Mouse (Mus musculus) adrenal gland, adult 8-10 months (tissue): Measurements from ENCODE around the gene Gnao1. TPM values are rescaled to one million over a fixed set of nuclear protein-coding genes. Genes with fewer than 3 reads are reported as not detected.

ENCODE experiments used
- DNase-seq: peaks from one replicate; pipeline ENCODE4 v3.0.0; 2022
- total RNA-seq, 4 experiments: library from RNA; stranded (reverse); gene quantifications; 2 replicates each; pipeline ENCODE4 v1.2.4; 2022

The Gnao1 gene
- total RNA-seq, 4 experiments from 2014 or later: 29.7 to 54.8 (median 40.0) TPM

DNA sequence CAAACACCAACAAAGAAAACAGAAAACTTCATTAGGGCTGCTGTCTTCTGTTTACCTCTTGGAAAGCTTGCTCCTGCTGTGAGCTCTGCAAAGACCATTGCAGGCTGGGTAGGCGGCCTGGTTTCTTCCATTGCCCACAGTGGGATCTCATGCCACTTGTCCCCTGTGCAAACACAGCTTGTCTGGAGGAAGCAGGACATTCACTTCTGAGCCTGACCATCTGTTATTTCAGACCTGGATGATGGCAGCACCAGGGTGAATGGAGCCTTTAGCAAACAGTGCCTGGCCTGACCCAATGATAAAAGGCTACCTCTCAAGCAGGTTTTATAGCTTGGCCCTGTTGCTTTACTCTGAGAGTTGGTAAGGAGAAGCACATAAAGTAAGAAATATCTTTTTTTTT lies 35.4 kb downstream of the Gnao1 start:
- no peak for DNase-seq

GRCm38 (mm10) chr8:93852087-93852645 lies 42.4 kb downstream of the Gnao1 start:
- no peak for DNase-seq

DNA sequence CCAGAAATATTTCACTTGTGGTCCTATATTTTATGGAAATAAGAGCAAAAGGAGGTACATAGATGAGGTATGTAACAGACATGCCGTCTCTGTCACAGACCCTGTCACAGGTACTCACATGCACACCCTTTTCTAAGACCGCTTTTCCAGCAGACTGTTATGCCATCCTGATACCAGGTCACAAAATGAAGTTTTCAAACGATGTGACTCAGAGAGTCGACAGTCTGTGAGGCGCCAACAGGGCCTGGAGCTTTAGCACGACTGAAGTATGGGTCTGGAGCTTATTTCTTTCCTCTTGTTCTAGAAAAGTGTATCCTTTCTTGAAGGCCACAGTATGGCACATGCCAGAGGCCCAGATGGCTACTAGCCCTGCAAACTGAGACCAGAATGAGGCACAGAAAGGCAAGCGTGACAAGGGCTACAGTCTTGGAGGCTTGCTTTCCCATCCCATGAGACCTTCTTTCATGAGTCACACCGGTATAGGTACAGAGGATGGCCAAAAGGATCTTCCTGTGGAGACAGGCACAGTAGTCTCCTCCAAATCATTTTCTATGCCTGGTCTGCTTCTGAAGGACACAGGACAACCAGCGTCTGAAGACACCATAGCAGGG lies 43.2 kb downstream of the Gnao1 start:
- no peak for DNase-seq

DNA sequence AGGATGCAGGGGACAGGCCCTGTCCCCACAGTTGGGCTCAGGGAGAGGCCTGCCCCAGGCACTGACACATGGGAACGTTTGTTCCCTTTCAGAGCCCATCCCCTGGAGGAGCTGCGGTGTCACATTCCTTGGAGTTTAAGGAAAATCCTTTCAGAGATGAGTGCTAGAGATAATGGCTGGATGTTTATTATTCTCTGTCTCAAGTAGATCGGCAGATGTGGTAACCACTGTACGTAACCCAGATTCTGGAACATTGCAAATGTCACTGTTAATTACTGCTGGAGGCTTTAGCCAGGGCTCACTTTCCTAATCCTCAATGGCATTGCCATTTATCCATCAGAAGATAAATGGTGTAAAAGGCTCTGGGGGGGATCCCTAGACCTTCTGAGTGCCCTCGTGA lies 44.9 kb downstream of the Gnao1 start:
- DNase-seq: no peak

DNA sequence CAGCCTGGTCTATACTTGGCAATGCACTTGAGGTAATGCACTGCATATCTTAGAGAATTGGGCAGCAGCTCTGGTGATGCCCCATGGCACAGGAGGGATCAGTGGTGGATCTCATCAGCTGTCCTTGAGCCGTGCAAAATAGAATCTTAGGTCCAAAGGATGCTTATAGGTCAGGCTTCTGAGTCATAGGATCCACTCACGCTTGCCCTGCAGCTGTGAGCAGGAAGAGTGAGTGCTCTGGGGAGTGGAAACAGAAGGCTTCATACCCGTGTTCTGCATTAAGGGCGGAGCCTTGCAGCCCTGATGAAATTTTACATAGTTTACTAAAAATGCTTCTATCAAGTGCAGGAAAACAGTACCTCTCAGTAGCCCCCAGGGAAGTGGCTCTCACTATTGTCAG lies 45.5 kb downstream of the Gnao1 start:
- no peak for DNase-seq

GRCm38 (mm10) chr8:93857144-93857543 lies 47.4 kb downstream of the Gnao1 start:
- no peak for DNase-seq

GRCm38 (mm10) chr8:93858286-93858685 lies 48.5 kb downstream of the Gnao1 start:
- no peak for DNase-seq

- DNase-seq: no peak
Measured at GRCm38 (mm10) chr8:93860020-93860419, 50.3 kb downstream of the Gnao1 start.

DNA sequence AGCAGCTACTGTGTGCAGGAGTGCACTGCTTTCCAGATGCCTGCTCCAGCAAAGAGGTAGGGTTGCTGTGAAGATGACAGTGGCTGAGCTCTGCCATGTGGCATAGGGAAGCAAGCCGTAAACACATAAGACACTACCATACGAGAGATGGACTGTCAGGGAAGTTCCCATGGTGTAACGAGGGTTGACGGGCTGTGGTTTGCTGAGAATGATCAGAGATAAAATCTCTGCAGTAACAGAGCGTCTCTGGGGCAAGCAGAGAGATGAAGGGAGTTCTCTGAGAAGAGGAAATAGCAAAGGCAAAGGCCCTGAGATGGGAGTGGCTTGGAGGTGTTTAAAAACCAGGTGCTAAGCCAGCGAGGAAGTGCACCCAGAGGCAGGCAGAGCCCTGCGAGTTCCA lies 54.3 kb downstream of the Gnao1 start:
- DNase-seq: no peak

GRCm38 (mm10) chr8:93866271-93866670 lies 56.5 kb downstream of the Gnao1 start:
- DNase-seq: no peak

DNA sequence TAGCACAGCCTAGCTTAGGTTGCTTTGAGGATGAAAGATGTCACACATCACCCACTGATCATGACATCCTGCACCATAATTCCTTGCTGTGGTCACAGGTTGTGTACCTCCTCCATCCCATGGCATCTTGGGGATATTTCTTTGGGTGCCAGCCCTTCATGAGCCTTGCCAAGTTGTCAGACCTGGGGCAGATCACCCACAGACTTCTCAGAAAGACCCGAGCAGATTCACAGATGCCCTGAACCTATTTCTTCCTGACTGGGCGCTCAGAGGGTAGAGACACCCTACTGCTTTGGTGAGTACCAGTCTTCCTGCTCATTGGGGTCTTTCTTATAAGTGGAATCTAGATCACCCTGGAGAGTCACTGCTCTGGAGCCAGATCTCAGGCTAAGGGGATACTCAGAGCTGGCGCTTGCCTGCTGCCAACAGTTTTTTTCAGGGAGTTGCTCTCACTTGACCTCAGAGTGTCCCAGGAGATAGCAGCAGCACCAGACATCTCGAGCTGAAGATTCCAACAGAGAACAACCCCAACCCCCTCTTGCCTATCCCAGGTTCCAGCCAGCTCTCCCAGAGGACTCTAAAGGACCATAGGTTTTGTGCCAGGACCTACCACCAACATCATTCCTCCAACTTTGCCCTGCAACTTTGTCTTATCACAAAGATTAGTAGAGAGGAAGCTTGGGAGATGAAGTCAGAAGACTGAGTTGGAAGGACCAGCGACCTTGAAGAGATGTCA lies 58.9 kb downstream of the Gnao1 start:
- DNase-seq: no peak

- no peak for DNase-seq
Measured at GRCm38 (mm10) chr8:93871275-93871674, 61.5 kb downstream of the Gnao1 start.

GRCm38 (mm10) chr8:93878396-93878795 lies 68.6 kb downstream of the Gnao1 start:
- no peak for DNase-seq

GRCm38 (mm10) chr8:93879966-93880365 lies 70.2 kb downstream of the Gnao1 start:
- DNase-seq: no peak

DNA sequence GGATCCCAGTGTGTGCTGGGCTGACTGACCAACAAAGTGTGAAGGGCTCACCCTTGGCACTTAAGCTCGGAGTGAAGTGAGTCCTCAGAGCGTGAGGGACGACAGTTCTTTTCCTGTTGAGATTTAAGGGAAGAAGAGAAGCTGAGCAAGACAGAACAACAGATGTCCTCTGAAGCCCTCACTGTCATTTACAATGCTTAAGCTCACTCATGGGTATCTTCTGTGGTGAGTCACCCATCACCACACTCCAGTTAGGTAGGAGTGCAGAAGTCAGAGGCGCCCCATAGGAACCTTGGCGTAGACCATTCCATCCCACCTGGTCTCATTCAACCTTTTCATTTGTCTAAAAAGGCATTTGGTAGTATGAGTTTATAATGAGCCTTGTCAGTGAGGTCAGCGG lies 71.6 kb downstream of the Gnao1 start:
- no peak for DNase-seq

- no peak for DNase-seq
Measured at GRCm38 (mm10) chr8:93883241-93883640, 73.5 kb downstream of the Gnao1 start.

GRCm38 (mm10) chr8:93883771-93884170 lies 74.0 kb downstream of the Gnao1 start:
- DNase-seq: no peak

DNA sequence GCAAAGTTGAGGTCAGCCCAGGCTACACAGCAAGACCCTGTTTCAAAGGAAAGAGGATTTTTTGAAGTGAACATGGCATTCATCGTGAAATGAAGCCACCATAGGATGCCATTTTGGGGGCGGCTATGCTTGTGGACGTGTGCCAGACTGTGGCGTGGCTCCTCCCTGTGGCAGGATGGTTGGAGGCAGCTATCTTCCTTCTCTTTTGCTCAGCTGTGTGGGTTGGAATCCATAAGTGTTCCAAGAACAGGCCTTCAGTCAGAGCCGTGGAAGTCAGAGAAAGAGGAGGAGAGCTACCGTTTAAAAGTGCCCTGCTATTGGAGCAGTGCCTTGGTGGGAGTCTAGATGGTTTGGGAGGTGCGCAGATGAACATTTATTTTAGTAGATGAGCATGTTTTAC lies 74.5 kb downstream of the Gnao1 start:
- DNase-seq: no peak

DNA sequence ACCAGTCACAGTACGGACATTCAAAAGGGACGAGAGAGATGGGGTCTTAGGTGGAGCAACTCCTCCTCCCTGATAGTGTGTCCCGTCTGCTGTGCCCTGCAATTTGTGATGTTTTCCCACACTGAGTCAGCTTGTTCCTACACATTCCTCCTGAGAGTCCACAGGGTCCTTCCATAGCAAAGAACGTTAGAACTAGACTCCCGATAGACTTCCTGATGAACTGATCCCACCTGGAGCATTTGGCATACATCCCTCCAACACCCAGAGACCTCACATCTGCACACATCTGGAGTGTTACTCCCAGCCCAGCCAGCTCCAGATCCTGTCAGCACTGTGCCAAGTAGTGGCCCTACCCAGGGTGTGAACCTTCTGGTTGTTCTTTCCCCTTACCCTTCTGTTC lies 76.4 kb downstream of the Gnao1 start:
- DNase-seq: no peak

DNA sequence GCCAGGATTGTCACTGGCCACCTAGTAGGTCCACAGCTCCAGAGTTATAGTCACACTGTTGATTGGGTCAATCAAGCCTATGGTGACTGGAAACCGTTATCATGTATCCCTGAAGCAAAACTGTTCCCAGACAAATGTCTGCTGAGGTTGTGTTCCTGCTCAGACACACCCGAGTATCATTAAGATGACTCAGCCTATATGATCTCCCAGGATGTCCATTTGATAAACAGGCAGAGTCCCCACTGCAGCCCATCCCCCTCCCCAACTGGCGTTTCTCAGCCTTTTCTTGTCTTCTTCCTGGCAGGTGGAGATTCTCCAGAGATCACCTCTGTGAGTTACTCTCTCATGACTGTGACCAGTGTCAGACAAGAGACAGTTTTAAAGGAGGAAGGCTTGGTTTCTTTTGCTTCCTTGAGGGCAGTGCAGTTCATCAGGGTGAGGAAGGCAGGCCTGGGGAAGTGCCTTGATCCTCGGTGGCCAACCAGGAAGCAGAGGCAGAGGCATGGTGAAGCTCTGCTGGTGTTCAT lies 78.4 kb downstream of the Gnao1 start:
- DNase-seq: no peak

- DNase-seq: no peak
Measured at GRCm38 (mm10) chr8:93888702-93889480, 79.1 kb downstream of the Gnao1 start.

- no peak for DNase-seq
Measured at GRCm38 (mm10) chr8:93893556-93893955, 83.8 kb downstream of the Gnao1 start.
